Mouse (Mus musculus) testis, adult 2 months (tissue): ENCODE measurements around the gene Ccdc157.

Experiments used
- CTCF ChIP-seq: fragments of 200-500 bp; IDR thresholded peaks from 2 replicates; pipeline ENCODE4 v1.5.1; 2012; ENCODE audit warnings: low read depth, mild to moderate bottlenecking, inconsistent platforms, low read length, moderate library complexity; ENCODE audit not compliant: control insufficient read depth, insufficient read depth, insufficient replicate concordance
- POLR2A ChIP-seq: fragments of 200-500 bp; IDR thresholded peaks from 2 replicates; pipeline ENCODE4 v1.6.1; 2012; ENCODE audit warnings: low read depth, mild to moderate bottlenecking, inconsistent platforms, low read length, moderate library complexity; ENCODE audit not compliant: control insufficient read depth

DNA sequence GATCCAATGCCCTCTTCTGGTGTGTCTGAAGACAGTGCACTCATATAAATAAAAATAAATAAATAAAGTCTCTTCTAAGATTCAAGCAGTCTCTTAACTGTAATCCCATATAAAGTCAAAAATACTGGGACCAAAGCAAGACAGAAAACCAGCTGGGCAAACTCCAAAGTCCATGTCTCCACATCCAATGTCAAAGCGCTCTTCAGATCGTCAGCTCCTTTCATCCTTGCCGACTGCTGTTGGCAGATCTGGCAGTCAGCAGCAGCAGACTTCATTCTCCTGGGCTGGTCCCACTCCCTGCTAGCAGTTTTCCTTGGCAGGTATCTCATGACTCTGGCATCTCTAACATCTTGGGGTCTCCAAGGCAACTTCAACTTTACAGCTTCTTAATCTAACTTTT is 1.4 kb downstream of the Ccdc157 start:
- TF ChIP-seq POLR2A (no peak), CTCF (no peak)
